Mouse (Mus musculus) embryonic facial prominence, embryonic 15.5 days (tissue): ENCODE data around the gene Laptm4a. TPM values are rescaled to one million over a fixed set of nuclear protein-coding genes. Genes with fewer than 3 reads are reported as not detected.

Experiments used
- ATAC-seq: fragments of 200-750 bp; cut with Nextera tagmentation; 2 replicates; pipeline ENCODE4 v1.8.0; 2017; ENCODE audit warnings: low read depth, moderate TSS enrichment; ENCODE audit not compliant: insufficient number of reproducible peaks, low FRiP score, low TSS enrichment
- H3K27ac ChIP-seq: fragments of 300-500 bp; sonication (generic); replicated peaks from 2 replicates; pipeline ENCODE4 v1.5.1; 2015; ENCODE audit warnings: mild to moderate bottlenecking, inconsistent platforms
- H3K27me3 ChIP-seq: fragments of 300-500 bp; sonication (generic); 2 replicates; pipeline ENCODE4 v1.6.1; 2015; ENCODE audit warnings: inconsistent platforms
- H3K36me3 ChIP-seq: fragments of 300-500 bp; sonication (generic); 2 replicates; pipeline ENCODE4 v1.6.1; 2015; ENCODE audit warnings: mild to moderate bottlenecking, inconsistent platforms
- H3K4me1 ChIP-seq: fragments of 300-500 bp; sonication (generic); 2 replicates; pipeline ENCODE4 v1.6.1; 2015; ENCODE audit warnings: inconsistent platforms
- H3K4me2 ChIP-seq: fragments of 300-500 bp; sonication (generic); replicated peaks from 2 replicates; pipeline ENCODE4 v1.6.1; 2015; ENCODE audit warnings: mild to moderate bottlenecking, inconsistent platforms
- H3K4me3 ChIP-seq: fragments of 300-500 bp; sonication (generic); replicated peaks from 2 replicates; pipeline ENCODE4 v1.5.1; 2015; ENCODE audit warnings: mild to moderate bottlenecking, inconsistent platforms
- H3K9ac ChIP-seq: fragments of 300-500 bp; sonication (generic); 2 replicates; pipeline ENCODE4 v1.6.1; 2015; ENCODE audit warnings: inconsistent platforms
- H3K9me3 ChIP-seq: fragments of 300-500 bp; sonication (generic); replicated peaks from 2 replicates; pipeline ENCODE4 v1.6.1; 2016; ENCODE audit warnings: inconsistent platforms
- WGBS: fragments of 180-500 bp; shearing (Covaris S2); methylation state at CpG from one replicate; pipeline ENCODE4 v1.1.7; 2015; 5-methylcytosine and 5-hydroxymethylcytosine counted together
- polyA plus RNA-seq: library from polyadenylated mRNA; unstranded; fragments of >200 nt; fragmentation: Nextera tagmentation; extraction: Ambion mirVana; gene quantifications from 2 replicates; pipeline ENCODE4 v1.2.1, GENCODE M21; 2015

Gene Laptm4a
- polyA plus RNA-seq, result 449 and 462 TPM in 2 replicates

GRCm38 (mm10) chr12:8921394-8922368 is at the start of gene Laptm4a:
Gene Laptm4a (plus strand): TSS chr12:8921664.
- Histone ChIP-seq H3K4me3 (peak within 1 kb of the TSS; percentile 82), H3K9ac (peak within 1 kb of the TSS; percentile 70), H3K27ac (peak within 1 kb of the TSS; percentile 100), H3K9me3 (no peaks in the 10 kb centered on the region), H3K4me2 (peak within 1 kb of the TSS; percentile 56), H3K4me1 (peaks cover 29% of the 10 kb centered on the region), H3K27me3 (no peaks in the 10 kb centered on the region), H3K36me3 (peaks cover 10% of the 10 kb centered on the region; the same call in 1 of the 2 replicates)
- under 1% methylated on average over 73 of the region's 73 CpGs for WGBS
- peak; percentile 98 for ATAC-seq

GRCm38 (mm10) chr12:8875583-8875982 is 45.9 kb upstream of the Laptm4a start:
- no peak overlapping the region for H3K4me3 ChIP-seq
- H3K9ac ChIP-seq, result no peak overlapping the region
- no peaks in the 10 kb centered on the region for H3K9me3 ChIP-seq
- WGBS, result 82% methylated on average over 9 of the region's 9 CpGs
- H3K4me1 ChIP-seq, result 0 out of 2 replicates have a peak, but pooled peaks cover 4% of the 10 kb centered on the region
- no peaks in the 10 kb centered on the region for H3K36me3 ChIP-seq
- no peak overlapping the region for H3K4me2 ChIP-seq
- no peak for ATAC-seq
- no peak overlapping the region for H3K27ac ChIP-seq
- H3K27me3 ChIP-seq, result no peaks in the 10 kb centered on the region

GRCm38 (mm10) chr12:8876865-8877264 is 44.6 kb upstream of the Laptm4a start:
- no peak overlapping the region for H3K4me2 ChIP-seq
- H3K9me3 ChIP-seq, result no peaks in the 10 kb centered on the region
- no peaks in the 10 kb centered on the region for H3K27me3 ChIP-seq
- H3K4me3 ChIP-seq, result no peak overlapping the region
- H3K4me1 ChIP-seq, result 0 out of 2 replicates have a peak, but pooled peaks cover 4% of the 10 kb centered on the region
- no peak overlapping the region for H3K27ac ChIP-seq
- 84% methylated on average over 5 of the region's 5 CpGs for WGBS
- no peaks in the 10 kb centered on the region for H3K36me3 ChIP-seq
- no peak for ATAC-seq
- H3K9ac ChIP-seq, result no peak overlapping the region

GRCm38 (mm10) chr12:8877413-8877812 is 44.1 kb upstream of the Laptm4a start:
- H3K4me3 ChIP-seq, result no peak overlapping the region
- WGBS, result 58% methylated on average over 6 of the region's 6 CpGs
- no peaks in the 10 kb centered on the region for H3K27me3 ChIP-seq
- H3K4me1 ChIP-seq, result 0 out of 2 replicates have a peak, but pooled peaks cover 4% of the 10 kb centered on the region
- H3K27ac ChIP-seq, result no peak overlapping the region
- no peak overlapping the region for H3K4me2 ChIP-seq
- no peaks in the 10 kb centered on the region for H3K36me3 ChIP-seq
- H3K9ac ChIP-seq, result no peak overlapping the region
- no peak for ATAC-seq
- H3K9me3 ChIP-seq, result no peaks in the 10 kb centered on the region

GRCm38 (mm10) chr12:8878752-8879151 is 42.7 kb upstream of the Laptm4a start:
- ATAC-seq, result no peak
- no peak overlapping the region for H3K9ac ChIP-seq
- H3K9me3 ChIP-seq, result no peaks in the 10 kb centered on the region
- no peak overlapping the region for H3K4me2 ChIP-seq
- H3K4me1 ChIP-seq, result 0 out of 2 replicates have a peak, but pooled peaks cover 4% of the 10 kb centered on the region
- H3K36me3 ChIP-seq, result no peaks in the 10 kb centered on the region
- H3K4me3 ChIP-seq, result no peak overlapping the region
- no peaks in the 10 kb centered on the region for H3K27me3 ChIP-seq
- no peak overlapping the region for H3K27ac ChIP-seq
- 81% methylated on average over 2 of the region's 2 CpGs for WGBS

- H3K9me3 ChIP-seq, result no peaks in the 10 kb centered on the region
- no peak overlapping the region for H3K27ac ChIP-seq
- H3K4me3 ChIP-seq, result no peak overlapping the region
- 0 out of 2 replicates have a peak, but pooled peaks have one; percentile 43 for ATAC-seq
- 67% methylated on average over 6 of the region's 6 CpGs for WGBS
- H3K27me3 ChIP-seq, result no peaks in the 10 kb centered on the region
- H3K36me3 ChIP-seq, result no peaks in the 10 kb centered on the region
- peaks cover 6% of the 10 kb centered on the region for H3K4me1 ChIP-seq
- H3K4me2 ChIP-seq, result no peak overlapping the region
- H3K9ac ChIP-seq, result no peak overlapping the region
These were observed 42.1 kb upstream of the Laptm4a start for GRCm38 (mm10) chr12:8879389-8879788.

- no peak overlapping the region for H3K4me2 ChIP-seq
- H3K9ac ChIP-seq, result no peak overlapping the region
- no peaks in the 10 kb centered on the region for H3K27me3 ChIP-seq
- no peaks in the 10 kb centered on the region for H3K9me3 ChIP-seq
- peaks cover 22% of the 10 kb centered on the region for H3K4me1 ChIP-seq
- 36% methylated on average over 4 of the region's 4 CpGs for WGBS
- no peak for ATAC-seq
- H3K36me3 ChIP-seq, result no peaks in the 10 kb centered on the region
- H3K27ac ChIP-seq, result no peak overlapping the region
- H3K4me3 ChIP-seq, result no peak overlapping the region
These were observed 39.7 kb upstream of the Laptm4a start for GRCm38 (mm10) chr12:8881736-8882135.

- no peaks in the 10 kb centered on the region for H3K36me3 ChIP-seq
- H3K9me3 ChIP-seq, result no peaks in the 10 kb centered on the region
- no peak overlapping the region for H3K4me3 ChIP-seq
- peaks cover 22% of the 10 kb centered on the region for H3K4me1 ChIP-seq
- WGBS, result 78% methylated on average over 8 of the region's 8 CpGs
- H3K27ac ChIP-seq, result no peak overlapping the region
- ATAC-seq, result no peak
- no peaks in the 10 kb centered on the region for H3K27me3 ChIP-seq
- no peak overlapping the region for H3K9ac ChIP-seq
- no peak overlapping the region for H3K4me2 ChIP-seq
These were observed 39.1 kb upstream of the Laptm4a start for GRCm38 (mm10) chr12:8882376-8882775.

GRCm38 (mm10) chr12:8884426-8885145 is 36.9 kb upstream of the Laptm4a start:
- Histone ChIP-seq H3K4me2 (peak overlapping the region; percentile 34; the same call in 1 of the 2 replicates), H3K4me3 (0 out of 2 replicates have a peak overlapping the region, but pooled peaks have one; percentile 10), H3K9ac (no peak overlapping the region), H3K36me3 (no peaks in the 10 kb centered on the region), H3K9me3 (no peaks in the 10 kb centered on the region), H3K27ac (peak overlapping the region; percentile 81), H3K4me1 (peaks cover 27% of the 10 kb centered on the region), H3K27me3 (no peaks in the 10 kb centered on the region)
- 26% methylated on average over 13 of the region's 13 CpGs for WGBS
- peak; percentile 51; the same call in 1 of the 2 replicates for ATAC-seq

GRCm38 (mm10) chr12:8885146-8885543 is 36.3 kb upstream of the Laptm4a start:
- H3K27ac ChIP-seq, result peak overlapping the region; percentile 81
- H3K9me3 ChIP-seq, result no peaks in the 10 kb centered on the region
- no peaks in the 10 kb centered on the region for H3K27me3 ChIP-seq
- peak; percentile 55 for ATAC-seq
- H3K4me3 ChIP-seq, result 0 out of 2 replicates have a peak overlapping the region, but pooled peaks have one; percentile 10
- 5% methylated on average over 4 of the region's 4 CpGs for WGBS
- H3K4me1 ChIP-seq, result peaks cover 28% of the 10 kb centered on the region
- H3K4me2 ChIP-seq, result peak overlapping the region; percentile 34; the same call in 1 of the 2 replicates
- no peak overlapping the region for H3K9ac ChIP-seq
- no peaks in the 10 kb centered on the region for H3K36me3 ChIP-seq

GRCm38 (mm10) chr12:8885950-8886349 is 35.5 kb upstream of the Laptm4a start:
- Histone ChIP-seq H3K27ac (peak overlapping the region; percentile 81), H3K36me3 (no peaks in the 10 kb centered on the region)
- WGBS, result 54% methylated on average over 3 of the region's 3 CpGs

More at GRCm38 (mm10) chr12:8885950-8886349, 35.5 kb upstream of the Laptm4a start:
- peaks cover 28% of the 10 kb centered on the region for H3K4me1 ChIP-seq
- H3K9ac ChIP-seq, result no peak overlapping the region
- no peaks in the 10 kb centered on the region for H3K27me3 ChIP-seq
- no peaks in the 10 kb centered on the region for H3K9me3 ChIP-seq
- no peak overlapping the region for H3K4me2 ChIP-seq
- no peak overlapping the region for H3K4me3 ChIP-seq
- ATAC-seq, result no peak
